Mouse (Mus musculus) C2C12 (cell line): Measurements from ENCODE around the gene Hoxd3. TPM values are rescaled to one million over a fixed set of nuclear protein-coding genes. Genes with fewer than 3 reads are reported as not detected.

ENCODE experiments used
- H3K27me3 ChIP-seq: one replicate; pipeline ENCODE4 v1.6.1; 2011; ENCODE audit not compliant: control insufficient read depth, insufficient read depth, insufficient read length
- H3K36me3 ChIP-seq: one replicate; pipeline ENCODE4 v1.6.1; 2011; ENCODE audit not compliant: control insufficient read depth, insufficient read depth
- H3K4me3 ChIP-seq: one replicate; pipeline ENCODE4 v1.5.1; 2011; ENCODE audit warnings: mild to moderate bottlenecking, control low read depth; ENCODE audit not compliant: poor library complexity, insufficient read depth, severe bottlenecking
- H3K79me2 ChIP-seq: one replicate; pipeline ENCODE4 v1.6.1; 2011; ENCODE audit not compliant: control insufficient read depth, insufficient read depth
- H3K79me3 ChIP-seq: one replicate; pipeline ENCODE4 v1.6.1; 2011; ENCODE audit warnings: low read depth, control low read depth
- H3ac ChIP-seq: one replicate; pipeline ENCODE3; 2011; ENCODE audit warnings: low read depth; ENCODE audit not compliant: control insufficient read depth, insufficient read length
- CEBPB ChIP-seq: IDR thresholded peaks from one replicate; pipeline ENCODE4 v1.6.1; 2011; ENCODE audit warnings: low read depth, mild to moderate bottlenecking, control low read depth, moderate library complexity
- CTCF ChIP-seq: IDR thresholded peaks from one replicate; pipeline ENCODE4 v1.5.1; 2011; ENCODE audit not compliant: control insufficient read depth, insufficient read depth, insufficient read length
- FOSL1 ChIP-seq: IDR thresholded peaks from one replicate; pipeline ENCODE4 v1.8.0; 2011; ENCODE audit warnings: mild to moderate bottlenecking, low read length; ENCODE audit not compliant: poor library complexity, insufficient read depth, severe bottlenecking
- MAX ChIP-seq: IDR thresholded peaks from one replicate; pipeline ENCODE4 v1.6.1; 2011; ENCODE audit warnings: mild to moderate bottlenecking, control low read depth
- MYOD1 ChIP-seq: IDR thresholded peaks from one replicate; pipeline ENCODE4 v1.6.1; 2011; ENCODE audit warnings: low read depth; ENCODE audit not compliant: control insufficient read depth, insufficient read length
- MYOG ChIP-seq: IDR thresholded peaks from one replicate; pipeline ENCODE4 v1.6.1; 2011; ENCODE audit not compliant: control insufficient read depth, insufficient read length; ENCODE audit errors: extremely low read depth
- USF1 ChIP-seq: IDR thresholded peaks from one replicate; pipeline ENCODE4 v1.6.1; 2011; ENCODE audit warnings: low read depth, mild to moderate bottlenecking, control low read depth, moderate library complexity
- polyA plus RNA-seq: library from polyadenylated mRNA; unstranded; fragments of >200 nt; fragmentation: generic; extraction: Trizol; gene quantifications from one replicate; pipeline ENCODE4 v1.2.1, GENCODE M21; 2012; ENCODE audit warnings: missing spikeins

The Hoxd3 gene
- polyA plus RNA-seq, 1 experiment, result not detected

DNA sequence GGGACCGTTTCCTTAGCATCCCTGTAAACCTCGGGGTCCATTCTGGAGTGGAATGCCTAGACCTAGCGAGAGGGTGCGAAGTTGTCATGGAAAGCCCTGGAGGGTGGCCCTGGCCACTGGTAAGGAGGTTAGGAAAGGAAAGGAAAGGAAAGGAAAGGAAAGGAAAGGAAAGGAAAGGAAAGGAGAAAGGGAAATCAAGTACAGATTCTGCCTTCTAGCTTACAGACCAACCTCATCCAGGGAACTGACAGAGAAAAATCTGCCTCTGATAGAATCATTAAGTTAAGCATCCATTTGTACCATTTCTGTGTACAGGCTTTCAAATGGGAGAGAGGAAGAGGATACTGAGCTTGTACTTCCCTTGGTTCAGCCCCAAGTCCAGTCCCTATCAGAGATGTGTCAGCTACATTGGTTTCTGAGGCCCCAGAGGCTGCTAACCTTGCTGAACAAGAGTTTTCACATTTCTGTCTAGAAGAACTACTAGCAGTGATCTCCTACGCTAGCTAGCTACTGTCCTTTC, 39.1 kb downstream of the Hoxd3 start:
- H3K4me3 ChIP-seq, result no peak overlapping the region
- TF ChIP-seq CTCF (no peak), MYOG (no peak), MYOD1 (no peak), USF1 (no peak), CEBPB (no peak), FOSL1 (no peak), MAX (no peak)
- H3K79me2 ChIP-seq, result no peaks in the 10 kb centered on the region
- H3K36me3 ChIP-seq, result no peaks in the 10 kb centered on the region
- no peak overlapping the region for H3ac ChIP-seq
- H3K79me3 ChIP-seq, result no peaks in the 10 kb centered on the region
- peaks cover 30% of the 10 kb centered on the region for H3K27me3 ChIP-seq

DNA sequence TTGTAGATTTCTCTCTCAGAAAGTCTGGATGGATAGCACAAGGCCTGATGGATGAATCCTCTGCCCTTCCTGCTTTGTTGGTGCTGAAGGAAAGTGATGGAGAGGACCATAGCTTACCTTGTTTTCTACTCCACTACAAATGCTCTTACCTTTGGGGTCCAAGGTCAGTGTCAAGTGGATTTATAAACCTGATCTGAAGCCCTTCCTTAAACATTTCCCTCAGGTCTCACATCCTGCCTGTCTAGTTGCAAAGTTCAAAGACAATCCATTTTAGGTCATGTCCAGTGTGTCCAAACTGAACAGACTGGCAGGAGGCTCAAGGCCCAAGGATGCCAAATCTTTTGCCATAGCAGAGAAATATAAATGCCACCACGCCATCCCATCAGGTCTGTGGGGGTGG, 40.1 kb downstream of the Hoxd3 start:
- no peaks in the 10 kb centered on the region for H3K79me3 ChIP-seq
- H3K79me2 ChIP-seq, result no peaks in the 10 kb centered on the region
- TF ChIP-seq MYOD1 (no peak), CEBPB (no peak)
- no peak overlapping the region for H3K4me3 ChIP-seq
- H3K36me3 ChIP-seq, result no peaks in the 10 kb centered on the region
- H3ac ChIP-seq, result no peak overlapping the region
- H3K27me3 ChIP-seq, result peaks cover 29% of the 10 kb centered on the region

DNA sequence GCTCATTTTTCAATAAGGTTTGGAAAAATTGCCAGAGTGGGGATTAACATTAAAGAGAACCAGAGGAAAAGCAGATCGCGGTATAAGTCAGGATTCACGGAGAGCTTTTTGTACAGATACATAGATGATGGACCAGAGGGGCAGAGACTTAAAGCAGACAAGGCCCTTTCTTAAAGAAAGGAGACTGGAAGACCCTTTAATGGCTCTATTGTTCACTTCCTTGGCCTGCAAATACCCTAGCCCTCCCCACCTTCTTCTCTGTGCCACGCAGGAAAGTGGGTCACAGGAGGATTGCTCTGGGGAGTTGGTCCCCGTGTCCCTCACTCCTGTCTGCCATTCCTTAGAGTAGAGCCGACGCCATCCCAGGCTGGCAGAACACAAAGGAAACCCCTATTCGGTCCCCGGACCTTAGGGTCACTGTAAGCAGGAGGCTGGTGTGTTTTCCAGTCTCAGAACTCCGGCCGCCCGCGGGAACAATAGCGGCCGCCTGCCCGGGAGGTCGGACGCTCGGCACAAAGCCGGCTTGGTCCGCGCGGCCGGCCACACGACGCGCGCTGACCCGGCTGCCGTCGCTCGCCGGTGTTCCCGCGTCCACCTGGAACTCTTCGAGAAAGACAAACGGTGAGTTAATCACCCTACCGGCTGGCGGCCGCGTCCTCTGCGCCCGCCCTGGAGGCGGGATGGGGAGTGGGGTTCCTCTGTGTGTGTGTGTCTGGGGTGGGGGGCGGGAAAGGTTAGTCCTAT, 40.9 kb downstream of the Hoxd3 start:
- TF ChIP-seq MYOG (no peak), CTCF (no peak), MYOD1 (no peak), MAX (no peak), USF1 (no peak), CEBPB (no peak), FOSL1 (no peak)
- H3ac ChIP-seq, result no peak overlapping the region

DNA sequence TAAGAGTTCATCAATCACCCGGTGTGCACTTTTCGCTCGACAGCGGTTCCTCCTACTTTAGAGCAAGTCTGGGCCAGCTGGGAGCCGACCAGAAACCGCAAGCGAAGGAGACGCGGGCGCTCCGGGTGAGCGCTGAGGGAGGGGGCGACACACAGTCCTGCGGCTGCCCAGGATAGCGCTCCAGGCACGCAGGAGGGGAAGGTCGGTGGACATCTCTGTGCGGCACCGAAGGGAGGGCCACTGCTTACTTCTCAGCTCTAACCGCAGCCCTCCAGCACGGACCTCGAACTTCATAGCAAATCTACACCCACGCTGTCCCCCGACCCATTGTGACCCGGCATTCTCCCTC, 41.4 kb downstream of the Hoxd3 start:
- peaks cover 29% of the 10 kb centered on the region for H3K27me3 ChIP-seq
- no peak overlapping the region for H3ac ChIP-seq
- H3K36me3 ChIP-seq, result no peaks in the 10 kb centered on the region
- no peak for TF ChIP-seq USF1
- TF ChIP-seq MYOG, result no peak
- TF ChIP-seq CEBPB, result no peak
- TF ChIP-seq CTCF, result no peak
- TF ChIP-seq MYOD1, result no peak
- no peak for TF ChIP-seq MAX
- no peak for TF ChIP-seq FOSL1
- H3K79me3 ChIP-seq, result no peaks in the 10 kb centered on the region
- H3K4me3 ChIP-seq, result no peak overlapping the region
- H3K79me2 ChIP-seq, result no peaks in the 10 kb centered on the region

More for the DNA sequence above, 40.9 kb downstream of the Hoxd3 start:
- Histone ChIP-seq H3K36me3 (no peaks in the 10 kb centered on the region), H3K4me3 (no peak overlapping the region), H3K79me2 (no peaks in the 10 kb centered on the region), H3K27me3 (peaks cover 29% of the 10 kb centered on the region), H3K79me3 (no peaks in the 10 kb centered on the region)

DNA sequence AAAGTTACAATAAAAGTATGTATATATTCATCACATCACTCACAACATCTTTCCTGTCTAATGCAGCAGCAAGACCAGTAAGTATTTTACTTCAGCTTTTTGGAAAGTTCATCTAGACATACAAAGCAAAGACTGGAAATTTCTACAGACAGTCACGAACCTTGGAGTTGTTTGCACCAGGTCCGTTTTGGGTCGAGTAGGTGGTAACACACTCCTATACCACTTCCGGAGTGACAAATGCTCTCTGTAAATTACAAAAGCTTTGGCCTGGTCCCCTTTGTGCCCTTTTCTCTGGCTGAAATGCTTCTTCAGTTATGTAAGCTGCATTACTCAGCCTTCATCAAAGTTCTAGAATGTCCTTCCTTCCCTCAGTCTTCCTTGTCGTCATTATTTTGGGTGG, 42.0 kb downstream of the Hoxd3 start:
- Histone ChIP-seq H3K4me3 (no peak overlapping the region), H3ac (no peak overlapping the region), H3K27me3 (peaks cover 29% of the 10 kb centered on the region), H3K79me3 (no peaks in the 10 kb centered on the region), H3K36me3 (no peaks in the 10 kb centered on the region), H3K79me2 (no peaks in the 10 kb centered on the region)
- no peak for TF ChIP-seq CTCF
- TF ChIP-seq CEBPB, result no peak
- TF ChIP-seq MAX, result no peak
- no peak for TF ChIP-seq MYOG
- no peak for TF ChIP-seq USF1
- TF ChIP-seq FOSL1, result no peak
- TF ChIP-seq MYOD1, result no peak

DNA sequence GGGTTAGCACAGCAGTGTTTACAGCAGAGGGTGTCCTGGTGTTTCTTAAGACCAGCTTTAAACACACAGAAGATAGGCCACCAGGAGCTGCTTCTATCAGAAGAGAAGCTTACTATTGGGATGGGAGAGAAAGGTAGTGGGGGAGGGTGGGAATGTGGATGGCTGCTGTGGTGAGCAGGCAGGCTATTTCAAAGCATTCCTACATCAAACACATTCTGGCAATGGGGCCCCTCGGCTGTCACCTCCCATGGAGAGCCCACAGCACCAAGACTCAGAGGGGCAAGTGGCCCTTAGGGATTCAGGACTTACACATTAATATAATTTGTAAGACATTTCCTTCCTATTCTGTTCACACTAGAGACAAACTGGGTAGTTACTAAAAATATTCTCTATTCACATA, 48.4 kb downstream of the Hoxd3 start:
- no peaks in the 10 kb centered on the region for H3K36me3 ChIP-seq
- peaks cover 4% of the 10 kb centered on the region for H3K27me3 ChIP-seq
- H3K4me3 ChIP-seq, result no peak overlapping the region
- TF ChIP-seq MYOD1, result no peak
- TF ChIP-seq MAX, result no peak
- no peaks in the 10 kb centered on the region for H3K79me2 ChIP-seq
- H3K79me3 ChIP-seq, result no peaks in the 10 kb centered on the region
- H3ac ChIP-seq, result no peak overlapping the region
